In genomic region chr13:59565945-59566520, GRCm38 (mm10) we compare ENCODE assay signal across 23 mouse cellular contexts. TPM values are rescaled to one million over a fixed set of nuclear protein-coding genes. Genes with fewer than 3 reads are reported as not detected.
DNase-seq lines count a peak whose midpoint lies in the region; ATAC-seq and TF ChIP-seq lines count a peak whose summit lies in the region.
"Had no signal": no experiment of that assay in that cellular context is flagged by ENCODE, and none has a peak within 500 bp of the region (broad histone marks: within the 10 kb centered on the region; RNA-seq: fewer than 3 reads in every experiment).

No protein-coding gene starts in this region.

- H3K4me2 ChIP-seq in midbrain, embryonic 15.5 days: no peak overlapping the region
- H3K4me2 ChIP-seq in midbrain, embryonic 16.5 days (ENCODE audit: low read length): no peak overlapping the region
- H3K4me2 ChIP-seq in myocyte (ENCODE audit: low read depth): peak overlapping the region; percentile 25
- H3K4me2 ChIP-seq: intestine, embryonic 15.5 days; limb, embryonic 13.5 days; liver, embryonic 12.5 days; midbrain, embryonic 13.5 days had no signal

- no peaks in the 10 kb centered on the region for H3K36me3 ChIP-seq in midbrain, embryonic 15.5 days (replicated peaks)
- H3K36me3 ChIP-seq in midbrain, embryonic 16.5 days (ENCODE audit: control insufficient read depth, insufficient read depth, low read length): no peaks in the 10 kb centered on the region
- no peaks in the 10 kb centered on the region for H3K36me3 ChIP-seq in myocyte (ENCODE audit: control insufficient read depth, insufficient read depth)
- H3K36me3 ChIP-seq: forebrain, embryonic 10.5 days; intestine, embryonic 15.5 days; limb, embryonic 13.5 days; liver, embryonic 12.5 days; midbrain, embryonic 13.5 days had no signal

- no peaks in the 10 kb centered on the region for H3K79me2 ChIP-seq in myocyte (ENCODE audit: control insufficient read depth, insufficient read depth)

- peak; percentile 89 for ATAC-seq in frontal cortex, adult (ENCODE audit: low TSS enrichment)
- 0 out of 2 replicates have a peak, but pooled peaks have one; percentile 45 for ATAC-seq in midbrain, embryonic 15.5 days (replicated peaks)
- no peak for ATAC-seq in midbrain, embryonic 16.5 days
- no peak for ATAC-seq in megakaryocyte, adult 5-6 weeks (ENCODE audit: poor library complexity, severe bottlenecking)
- no peak for ATAC-seq in granulocyte monocyte progenitor cell, adult 5-6 weeks (replicated peaks; ENCODE audit: poor library complexity, severe bottlenecking)
- ATAC-seq: CD4-positive, CD25-positive, alpha-beta regulatory T cell, adult 4 months; intestine, embryonic 15.5 days; liver, embryonic 12.5 days; midbrain, embryonic 13.5 days had no signal

- 52% methylated on average over 9 of the region's 9 CpGs for WGBS in midbrain, embryonic 15.5 days
- WGBS in midbrain, embryonic 16.5 days: 56% methylated on average over 9 of the region's 9 CpGs

- TF ChIP-seq POLR2A in myocyte (IDR thresholded peaks at IDR 0.05; ENCODE audit: insufficient read length, low read depth): no peak

- 0 out of 2 replicates have a peak overlapping the region, but pooled peaks have one; percentile 6 for H3K27ac ChIP-seq in midbrain, embryonic 15.5 days
- H3K27ac ChIP-seq in midbrain, embryonic 16.5 days (ENCODE audit: low read length): no peak overlapping the region
- H3K27ac ChIP-seq: forebrain, embryonic 10.5 days; gastrocnemius, adult 2 months; intestine, embryonic 15.5 days; limb, embryonic 13.5 days; liver, embryonic 12.5 days; midbrain, embryonic 13.5 days had no signal

- H3K4me3 ChIP-seq in midbrain, embryonic 15.5 days: no peak overlapping the region
- no peak overlapping the region for H3K4me3 ChIP-seq in midbrain, embryonic 16.5 days (ENCODE audit: low read depth, low read length)
- no peak overlapping the region for H3K4me3 ChIP-seq in myocyte
- H3K4me3 ChIP-seq: forebrain, embryonic 10.5 days; gastrocnemius, adult 2 months; intestine, embryonic 15.5 days; limb, embryonic 13.5 days; liver, embryonic 12.5 days; midbrain, embryonic 13.5 days had no signal

- no peak overlapping the region for H3K9ac ChIP-seq in midbrain, embryonic 15.5 days
- no peak overlapping the region for H3K9ac ChIP-seq in midbrain, embryonic 16.5 days (ENCODE audit: low read depth, low read length)
- H3K9ac ChIP-seq: intestine, embryonic 15.5 days; limb, embryonic 13.5 days; liver, embryonic 12.5 days; midbrain, embryonic 13.5 days had no signal

- no peaks in the 10 kb centered on the region for H3K9me3 ChIP-seq in midbrain, embryonic 15.5 days
- no peaks in the 10 kb centered on the region for H3K9me3 ChIP-seq in midbrain, embryonic 16.5 days (replicated peaks; ENCODE audit: control insufficient read depth, low read length, poor library complexity, severe bottlenecking)
- H3K9me3 ChIP-seq: forebrain, embryonic 10.5 days; intestine, embryonic 15.5 days; limb, embryonic 13.5 days; liver, embryonic 12.5 days; midbrain, embryonic 13.5 days had no signal

- no peaks in the 10 kb centered on the region for H3K27me3 ChIP-seq in midbrain, embryonic 15.5 days (replicated peaks)
- H3K27me3 ChIP-seq in midbrain, embryonic 16.5 days (ENCODE audit: control insufficient read depth, insufficient read depth, low read depth, low read length): no peaks in the 10 kb centered on the region
- peaks cover 18% of the 10 kb centered on the region for H3K27me3 ChIP-seq in myocyte (ENCODE audit: control insufficient read depth, insufficient read depth, insufficient read length)
- H3K27me3 ChIP-seq: intestine, embryonic 15.5 days; limb, embryonic 13.5 days; midbrain, embryonic 13.5 days had no signal

- no peak for DNase-seq in frontal cortex, postnatal 10 days (ENCODE audit: low spot score in 2 of 2)
- DNase-seq in NIH3T3 (ENCODE audit: low read depth): peak; percentile 40
- DNase-seq: adrenal gland, adult 8-10 months; cerebellum, adult 2 months; cerebellum, postnatal 25 days; gastrocnemius, adult 2 months; heart, postnatal 4 days; kidney, adult 9 months; kidney, postnatal 14 days; lung, adult 18-20 months; lung, postnatal 10 days had no signal

- H3ac ChIP-seq in myocyte (ENCODE audit: control insufficient read depth, insufficient read length): no peak overlapping the region

- H3K4me1 ChIP-seq in midbrain, embryonic 15.5 days: no peaks in the 10 kb centered on the region
- no peaks in the 10 kb centered on the region for H3K4me1 ChIP-seq in midbrain, embryonic 16.5 days (ENCODE audit: control insufficient read depth, insufficient read depth, low read length)
- H3K4me1 ChIP-seq: forebrain, embryonic 10.5 days; limb, embryonic 13.5 days; midbrain, embryonic 13.5 days had no signal

TF ChIP-seq in myocyte, 11 proteins besides CTCF, POLR2A, EP300 and RAD21:
- TF ChIP-seq REST (IDR thresholded peaks at IDR 0.05; ENCODE audit: insufficient read depth, insufficient read length) (no peak), MYOD1 (IDR thresholded peaks at IDR 0.05; ENCODE audit: control insufficient read depth in 1 of 3, insufficient read length in 2 of 3, low read depth in 2 of 3) (no peak), MYOG (IDR thresholded peaks at IDR 0.05; ENCODE audit: control insufficient read depth in 1 of 3, insufficient read depth in 1 of 3, insufficient read length in 2 of 3, low read depth in 2 of 3) (no peak), TCF12 (IDR thresholded peaks at IDR 0.05; ENCODE audit: insufficient read depth, poor library complexity, severe bottlenecking) (no peak), MAX (IDR thresholded peaks at IDR 0.05; ENCODE audit: low read depth) (no peak), E2F4 (IDR thresholded peaks at IDR 0.05; ENCODE audit: insufficient read depth) (no peak), SRF (IDR thresholded peaks at IDR 0.05; ENCODE audit: control insufficient read depth, insufficient read length, low read depth) (no peak), USF1 (IDR thresholded peaks at IDR 0.05; ENCODE audit: low read depth) (no peak), POLR2AphosphoS2 (IDR thresholded peaks at IDR 0.05; ENCODE audit: insufficient read length, low read depth) (no peak), CEBPB (IDR thresholded peaks at IDR 0.05; ENCODE audit: insufficient read depth, poor library complexity, severe bottlenecking) (no peak), TCF3 (IDR thresholded peaks at IDR 0.05; ENCODE audit: insufficient read length, low read depth) (no peak)
TF ChIP-seq in myocyte: peak in this region for 0.

RNA-seq across cellular contexts. Expression of gene Agtpbp1, which starts 19.0 kb away (rescaled TPM):
- 70.0 and 70.4 TPM in 2 replicates for polyA plus RNA-seq in midbrain, embryonic 15.5 days (2015; fragmentation: Nextera tagmentation; extraction: Ambion mirVana)
- polyA plus RNA-seq in midbrain, embryonic 16.5 days (2015; fragmentation: Nextera tagmentation; extraction: Ambion mirVana): 73.9 and 76.0 TPM in 2 replicates
- polyA plus RNA-seq in myocyte (2012; fragmentation: generic; extraction: Trizol): 10.1 TPM
- total RNA-seq in megakaryocyte, adult 5-6 weeks (2015): 64.5 and 71.4 TPM in 2 replicates
- total RNA-seq in megakaryocyte, adult 5-6 weeks (2017): 73.0 and 106 TPM in 2 replicates
- total RNA-seq in granulocyte monocyte progenitor cell, adult 5-6 weeks (2014; fragmentation: Nextera tagmentation): 31.0 and 68.9 TPM in 2 replicates
- total RNA-seq in granulocyte monocyte progenitor cell, adult 5-6 weeks (2017): 56.4 and 67.5 TPM in 2 replicates

RNA-seq across cellular contexts. Expression of gene Naa35, which starts 19.0 kb away (rescaled TPM):
- polyA plus RNA-seq in midbrain, embryonic 15.5 days (2015; fragmentation: Nextera tagmentation; extraction: Ambion mirVana): 142 and 154 TPM in 2 replicates
- 148 and 165 TPM in 2 replicates for polyA plus RNA-seq in midbrain, embryonic 16.5 days (2015; fragmentation: Nextera tagmentation; extraction: Ambion mirVana)
- 32.3 TPM for polyA plus RNA-seq in myocyte (2012; fragmentation: generic; extraction: Trizol)
- total RNA-seq in megakaryocyte, adult 5-6 weeks (2015): 76.1 and 76.4 TPM in 2 replicates
- 30.4 and 53.1 TPM in 2 replicates for total RNA-seq in megakaryocyte, adult 5-6 weeks (2017)
- total RNA-seq in granulocyte monocyte progenitor cell, adult 5-6 weeks (2014; fragmentation: Nextera tagmentation): 76.3 and 98.6 TPM in 2 replicates
- total RNA-seq in granulocyte monocyte progenitor cell, adult 5-6 weeks (2017): 29.1 and 53.0 TPM in 2 replicates

Comparison
In these comparisons a context has a peak if more than half of its experiments do, and no peak if none do; other contexts are left out.
1. ATAC-seq: peak in frontal cortex, adult (single experiment) and midbrain, embryonic 15.5 days (single experiment); none in midbrain, embryonic 16.5 days (single experiment), megakaryocyte, adult 5-6 weeks (single experiment) and granulocyte monocyte progenitor cell, adult 5-6 weeks (single experiment).